Mouse (Mus musculus): ENCODE measurements around the gene Tff1. TPM values are rescaled to one million over a fixed set of nuclear protein-coding genes. Genes with fewer than 3 reads are reported as not detected.

Gene Tff1
- total and polyA plus RNA-seq, 3 experiments: 0.44 to 2.2 (median 1.6) TPM

GRCm38 (mm10) chr17:31209376-31209930 is 44.4 kb upstream of the Tff1 start:
- Histone ChIP-seq H3K9me3 (replicated peaks; ENCODE audit: low read length) (no peaks in the 10 kb centered on the region), H3K36me3 (replicated peaks in 1 of 2; ENCODE audit: control insufficient read depth in 1 of 2, insufficient read depth in 1 of 2, low read length in 1 of 2) (no peaks in the 10 kb centered on the region), H3K27me3 (replicated peaks) (peaks cover 7% of the 10 kb centered on the region), H3K4me3 (replicated peaks in 1 of 3; ENCODE audit: low read depth in 2 of 3, low read length in 2 of 3, poor library complexity in 1 of 3) (no peak overlapping the region), H3K79me2 (replicated peaks; ENCODE audit: control insufficient read depth, extremely low read depth, insufficient read depth, poor library complexity, severe bottlenecking) (no peaks in the 10 kb centered on the region), H3K4me2 (ENCODE audit: insufficient read depth, low read depth, poor library complexity, severe bottlenecking) (no peak overlapping the region), H3K9ac (ENCODE audit: insufficient read depth, low read depth) (no peak overlapping the region), H3K27ac (ENCODE audit: insufficient read depth, low read depth) (no peak overlapping the region), H3K4me1 (ENCODE audit: control insufficient read depth in 1 of 2, insufficient read depth in 2 of 2) (peaks cover 0 to 11% of the 10 kb centered on the region in 2 experiments; a peak in 2 of 4 replicates)
- TF ChIP-seq POLR2AphosphoS2 (IDR thresholded peaks at IDR 0.05; ENCODE audit: low read depth, low read length) (no peak), RAD21 (IDR thresholded peaks at IDR 0.05; ENCODE audit: low read depth, low read length) (no peak), JUN (IDR thresholded peaks at IDR 0.05; ENCODE audit: insufficient read depth, low read depth, low read length) (no peak), ELF1 (IDR thresholded peaks at IDR 0.05; ENCODE audit: low read depth, low read length) (no peak), CHD2 (IDR thresholded peaks at IDR 0.05; ENCODE audit: low read length) (no peak), KAT2A (IDR thresholded peaks at IDR 0.05; ENCODE audit: insufficient replicate concordance, low read length) (no peak), PAX5 (IDR thresholded peaks at IDR 0.05; ENCODE audit: low read length) (no peak), ETS1 (conservative IDR thresholded peaks at IDR 0.05; ENCODE audit: low read depth, low read length) (no peak), NELFE (IDR thresholded peaks at IDR 0.05; ENCODE audit: low read depth, low read length) (no peak), ZNF384 (IDR thresholded peaks at IDR 0.05; ENCODE audit: low read depth, low read length) (no peak), MXI1 (IDR thresholded peaks at IDR 0.05; ENCODE audit: low read depth, low read length) (no peak), ZMIZ1 (IDR thresholded peaks at IDR 0.05; ENCODE audit: low read depth, low read length) (no peak)
- dilution Hi-C loops (cut with MboI; ENCODE audit: extremely low pct_ligation_motif_present, extremely low pct_unique_long_range_greater_than_20kb, low sequenced_read_pairs): no loop called here
- in situ Hi-C loops (cut with MboI; ENCODE audit: low pct_ligation_motif_present, low pct_unique_long_range_greater_than_20kb, low sequenced_read_pairs): no loop called here
- DNase-seq (ENCODE audit: extremely low read depth): no peak

DNA sequence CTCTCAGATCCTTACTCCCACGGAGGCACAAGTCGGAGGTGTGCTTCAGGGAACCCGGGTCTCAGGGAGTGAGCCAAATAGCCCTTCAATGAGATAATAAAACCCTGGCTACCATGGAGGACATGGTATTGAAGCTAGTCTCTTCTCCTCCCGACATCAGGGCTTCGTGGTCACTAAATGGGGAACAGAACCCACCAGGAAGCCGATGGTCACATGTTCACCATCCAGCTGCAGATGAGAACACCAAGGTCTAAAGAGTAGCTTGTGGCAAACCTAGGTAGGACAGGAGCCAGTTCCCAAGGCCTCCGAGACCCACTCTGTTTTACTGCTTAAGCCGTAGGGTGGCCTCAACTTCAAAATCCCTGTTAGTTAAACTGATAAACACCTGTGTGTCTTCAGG is 43.6 kb upstream of the Tff1 start:
- dilution Hi-C loops (cut with MboI; ENCODE audit: extremely low pct_ligation_motif_present, extremely low pct_unique_long_range_greater_than_20kb, low sequenced_read_pairs): no loop called here
- no peak for DNase-seq (ENCODE audit: extremely low read depth)
- peaks cover 7% of the 10 kb centered on the region for H3K27me3 ChIP-seq (replicated peaks)

More for the DNA sequence above, 43.6 kb upstream of the Tff1 start:
- no peak overlapping the region for H3K4me3 ChIP-seq (replicated peaks in 1 of 3; ENCODE audit: low read depth in 2 of 3, low read length in 2 of 3, poor library complexity in 1 of 3)
- H3K9ac ChIP-seq (ENCODE audit: insufficient read depth, low read depth): no peak overlapping the region
- no peaks in the 10 kb centered on the region for H3K79me2 ChIP-seq (replicated peaks; ENCODE audit: control insufficient read depth, extremely low read depth, insufficient read depth, poor library complexity, severe bottlenecking)
- H3K36me3 ChIP-seq (replicated peaks in 1 of 2; ENCODE audit: control insufficient read depth in 1 of 2, insufficient read depth in 1 of 2, low read length in 1 of 2): no peaks in the 10 kb centered on the region
- TF ChIP-seq MEF2A (IDR thresholded peaks at IDR 0.05; ENCODE audit: borderline replicate concordance, low read depth, low read length) (no peak), CHD1 (IDR thresholded peaks at IDR 0.05; ENCODE audit: low read depth, low read length) (no peak), NELFE (IDR thresholded peaks at IDR 0.05; ENCODE audit: low read depth, low read length) (no peak), PAX5 (IDR thresholded peaks at IDR 0.05; ENCODE audit: low read length) (no peak), SIN3A (IDR thresholded peaks at IDR 0.05; ENCODE audit: low read length) (no peak), IRF4 (IDR thresholded peaks at IDR 0.05; ENCODE audit: low read depth, low read length) (no peak), JUN (IDR thresholded peaks at IDR 0.05; ENCODE audit: insufficient read depth, low read depth, low read length) (no peak), TCF12 (IDR thresholded peaks at IDR 0.05; ENCODE audit: low read depth, low read length) (no peak), HCFC1 (IDR thresholded peaks at IDR 0.05; ENCODE audit: low read depth, low read length) (no peak), ZKSCAN1 (IDR thresholded peaks at IDR 0.05; ENCODE audit: borderline replicate concordance, low read depth, low read length) (no peak), NRF1 (IDR thresholded peaks at IDR 0.05; ENCODE audit: low read depth, low read length) (no peak), CHD2 (IDR thresholded peaks at IDR 0.05; ENCODE audit: low read length) (no peak), UBTF (IDR thresholded peaks at IDR 0.05; ENCODE audit: low read depth, low read length) (no peak)
- in situ Hi-C loops (cut with MboI; ENCODE audit: low pct_ligation_motif_present, low pct_unique_long_range_greater_than_20kb, low sequenced_read_pairs): no loop called here
- H3K4me1 ChIP-seq (ENCODE audit: control insufficient read depth in 1 of 2, insufficient read depth in 2 of 2): peaks cover 0 to 6% of the 10 kb centered on the region in 2 experiments; a peak in 2 of 4 replicates
- no peaks in the 10 kb centered on the region for H3K9me3 ChIP-seq (replicated peaks; ENCODE audit: low read length)
- no peak overlapping the region for H3K4me2 ChIP-seq (ENCODE audit: insufficient read depth, low read depth, poor library complexity, severe bottlenecking)
- H3K27ac ChIP-seq (ENCODE audit: insufficient read depth, low read depth): no peak overlapping the region
